Mouse (Mus musculus) intestine, embryonic 16.5 days (tissue): ENCODE data around the gene Opalin. TPM values are rescaled to one million over a fixed set of nuclear protein-coding genes. Genes with fewer than 3 reads are reported as not detected.

Experiments
- ATAC-seq: fragments of 200-750 bp; cut with Nextera tagmentation; 2 replicates; pipeline ENCODE4 v1.8.0; 2017; ENCODE audit warnings: moderate TSS enrichment, moderate library complexity
- H3K27ac ChIP-seq: fragments of 300-500 bp; sonication (generic); 2 replicates; pipeline ENCODE4 v1.5.1; 2014; ENCODE audit warnings: mild to moderate bottlenecking, low read length
- H3K27me3 ChIP-seq: fragments of 300-500 bp; sonication (generic); replicated peaks from 2 replicates; pipeline ENCODE4 v1.6.1; 2014; ENCODE audit warnings: low read length, control low read depth, mixed read lengths; ENCODE audit not compliant: control insufficient read depth, insufficient read depth
- H3K36me3 ChIP-seq: fragments of 300-500 bp; sonication (generic); 2 replicates; pipeline ENCODE4 v1.6.1; 2014; ENCODE audit warnings: low read length, control low read depth; ENCODE audit not compliant: control insufficient read depth, insufficient read depth
- H3K4me1 ChIP-seq: fragments of 300-500 bp; sonication (generic); 2 replicates; pipeline ENCODE4 v1.6.1; 2014; ENCODE audit warnings: low read length, control low read depth, mixed read lengths; ENCODE audit not compliant: control insufficient read depth, insufficient read depth
- H3K4me2 ChIP-seq: fragments of 300-500 bp; sonication (generic); 2 replicates; pipeline ENCODE4 v1.6.1; 2014; ENCODE audit warnings: low read depth, low read length, control low read depth
- H3K4me3 ChIP-seq: fragments of 300-500 bp; sonication (generic); 2 replicates; pipeline ENCODE4 v1.5.1; 2014; ENCODE audit warnings: mild to moderate bottlenecking, low read length
- H3K9ac ChIP-seq: fragments of 300-500 bp; sonication (generic); 2 replicates; pipeline ENCODE4 v1.6.1; 2014; ENCODE audit warnings: low read depth, low read length
- H3K9me3 ChIP-seq: fragments of 300-500 bp; sonication (generic); 2 replicates; pipeline ENCODE4 v1.6.1; 2016; ENCODE audit warnings: low read length, control low read depth; ENCODE audit not compliant: control insufficient read depth
- WGBS: fragments of 180-500 bp; shearing (Covaris S2); extraction: QIAGEN DNeasy Blood & Tissue Kit; methylation state at CpG from one replicate; pipeline ENCODE4 v1.1.7; 2014; 5-methylcytosine and 5-hydroxymethylcytosine counted together
- polyA plus RNA-seq: library from polyadenylated mRNA; unstranded; fragments of >200 nt; fragmentation: Nextera tagmentation; extraction: Ambion mirVana; gene quantifications from 2 replicates; pipeline ENCODE4 v1.2.1, GENCODE M21; 2015

Gene Opalin
- polyA plus RNA-seq, 1 experiment from 2014 or later: not detected

DNA sequence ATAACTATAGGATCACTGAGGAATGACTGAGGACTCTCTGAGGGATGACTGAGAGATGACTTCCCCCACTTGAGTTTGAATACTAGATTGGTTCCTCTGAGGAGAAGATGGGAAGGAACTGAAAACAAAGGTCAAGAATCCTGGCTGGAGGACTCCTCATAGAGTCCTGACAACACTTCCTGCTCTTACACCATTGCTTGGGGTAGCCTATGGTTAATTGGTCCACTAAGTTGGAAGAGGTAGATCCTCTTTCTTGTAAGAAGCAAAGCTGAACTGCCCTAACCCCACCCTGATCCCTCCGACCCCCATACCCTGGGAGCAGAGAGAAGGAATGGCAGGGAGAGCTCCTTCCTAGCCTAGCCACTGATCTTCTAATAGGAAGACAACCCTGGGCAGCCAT lies 25.2 kb downstream of the Opalin start:
- Histone ChIP-seq H3K4me1 (0 out of 2 replicates have a peak, but pooled peaks cover 10% of the 10 kb centered on the region), H3K9me3 (no peaks in the 10 kb centered on the region), H3K4me2 (no peak overlapping the region), H3K4me3 (no peak overlapping the region), H3K36me3 (no peaks in the 10 kb centered on the region), H3K27ac (no peak overlapping the region), H3K27me3 (no peaks in the 10 kb centered on the region), H3K9ac (no peak overlapping the region)
- 77% methylated on average over 1 of the region's 1 CpGs for WGBS
- ATAC-seq: no peak

DNA sequence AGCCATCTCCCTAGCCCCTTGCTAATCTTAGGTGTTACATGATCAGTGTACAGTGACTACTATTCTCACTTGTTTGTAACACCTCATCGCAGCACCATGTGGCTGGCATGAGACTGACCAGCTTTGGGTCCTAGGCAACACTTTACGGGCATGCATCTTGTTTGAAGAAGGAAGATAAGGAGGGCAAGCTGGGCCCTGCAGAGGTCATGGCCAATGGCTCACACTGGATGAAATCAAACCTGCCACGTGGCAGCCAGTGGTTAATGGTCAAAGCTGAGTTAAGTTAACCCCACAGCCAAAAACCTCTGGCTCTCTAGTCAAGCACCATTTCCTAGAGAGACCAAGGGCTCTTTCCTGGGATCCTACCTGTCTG lies 28.7 kb downstream of the Opalin start:
- Histone ChIP-seq H3K4me1 (0 out of 2 replicates have a peak, but pooled peaks cover 10% of the 10 kb centered on the region), H3K27ac (no peak overlapping the region), H3K9ac (no peak overlapping the region), H3K4me3 (no peak overlapping the region), H3K9me3 (no peaks in the 10 kb centered on the region), H3K4me2 (no peak overlapping the region), H3K36me3 (no peaks in the 10 kb centered on the region), H3K27me3 (no peaks in the 10 kb centered on the region)
- ATAC-seq: no peak
- WGBS: 53% methylated on average over 3 of the region's 3 CpGs

DNA sequence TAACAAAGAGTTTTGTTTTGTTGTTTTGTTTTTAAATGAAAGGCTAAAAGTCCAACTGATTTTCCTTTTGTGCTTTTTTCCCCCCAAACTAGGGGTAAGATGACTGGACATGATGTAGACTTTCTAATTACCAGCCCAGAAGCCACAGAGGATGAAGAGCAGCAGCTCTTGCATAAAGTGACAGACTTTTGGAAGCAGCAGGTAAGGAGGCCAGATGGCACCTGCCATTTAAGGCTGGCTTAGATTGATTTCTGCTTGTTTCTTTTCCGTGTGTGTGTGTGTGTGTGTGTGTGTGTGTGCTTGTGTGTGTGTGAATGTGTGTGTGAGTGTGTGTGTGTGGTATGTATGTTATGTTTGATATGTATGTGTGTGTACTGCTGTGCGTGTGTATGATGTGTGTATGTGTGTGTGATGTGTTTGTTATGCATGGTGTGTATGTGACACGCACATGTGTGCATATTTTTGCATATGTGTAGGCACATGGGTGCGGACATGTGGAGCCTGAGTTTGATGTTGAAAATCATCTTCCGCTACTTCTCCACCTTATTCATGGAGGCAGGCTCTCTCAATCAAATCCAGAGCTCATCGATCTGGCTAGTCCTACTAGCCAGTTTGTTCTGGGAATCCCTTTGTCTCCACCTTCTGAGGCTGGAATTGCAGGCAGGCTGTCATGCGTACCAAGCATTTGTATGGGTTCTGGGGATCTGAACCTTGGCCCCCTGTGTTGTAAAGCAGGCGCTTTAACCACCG lies 29.3 kb downstream of the Opalin start:
- WGBS: 75% methylated on average over 9 of the region's 9 CpGs
- H3K4me2 ChIP-seq: no peak overlapping the region
- ATAC-seq: no peak
- H3K9me3 ChIP-seq: no peaks in the 10 kb centered on the region
- H3K36me3 ChIP-seq: no peaks in the 10 kb centered on the region
- H3K4me1 ChIP-seq: 0 out of 2 replicates have a peak, but pooled peaks cover 8% of the 10 kb centered on the region
- no peaks in the 10 kb centered on the region for H3K27me3 ChIP-seq
- H3K9ac ChIP-seq: no peak overlapping the region
- no peak overlapping the region for H3K4me3 ChIP-seq
- H3K27ac ChIP-seq: no peak overlapping the region

DNA sequence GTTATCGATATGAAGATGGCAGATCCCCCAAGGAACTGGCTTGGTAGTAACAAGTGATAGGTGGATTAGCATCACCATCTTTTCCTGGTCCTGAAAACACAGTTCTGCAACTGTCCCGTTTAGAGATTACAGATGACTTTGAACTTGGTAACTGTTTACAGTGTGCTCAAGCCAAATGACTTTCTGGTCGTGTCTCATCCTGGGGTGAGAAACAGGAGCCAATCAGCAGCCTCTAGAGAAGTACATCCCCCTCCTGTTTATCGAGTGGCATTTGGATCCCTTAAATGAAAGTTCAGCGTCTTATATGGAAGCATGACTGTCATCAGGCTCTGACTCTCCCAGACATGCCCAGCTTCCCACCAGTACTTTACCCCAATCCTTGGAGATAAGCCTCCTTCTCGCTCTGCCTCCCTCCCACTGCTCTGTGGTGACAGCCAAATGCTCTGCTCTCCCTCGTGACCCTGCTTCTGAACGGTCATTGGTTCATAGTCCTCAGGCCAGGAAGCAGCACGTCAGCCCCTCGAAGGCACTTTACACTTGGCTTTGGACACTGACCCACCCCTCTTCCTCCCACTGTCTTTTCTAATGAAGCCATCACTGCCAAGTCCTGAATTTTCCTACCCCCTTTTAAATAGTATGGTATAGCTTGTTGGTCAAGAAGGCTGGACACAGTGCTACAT lies 31.7 kb downstream of the Opalin start:
- Histone ChIP-seq H3K4me1 (no peaks in the 10 kb centered on the region), H3K9ac (no peak overlapping the region), H3K27ac (no peak overlapping the region), H3K4me2 (no peak overlapping the region), H3K36me3 (no peaks in the 10 kb centered on the region), H3K9me3 (no peaks in the 10 kb centered on the region; the same call in 1 of the 2 replicates), H3K4me3 (no peak overlapping the region), H3K27me3 (no peaks in the 10 kb centered on the region)
- no peak for ATAC-seq
- 36% methylated on average over 10 of the region's 10 CpGs for WGBS

DNA sequence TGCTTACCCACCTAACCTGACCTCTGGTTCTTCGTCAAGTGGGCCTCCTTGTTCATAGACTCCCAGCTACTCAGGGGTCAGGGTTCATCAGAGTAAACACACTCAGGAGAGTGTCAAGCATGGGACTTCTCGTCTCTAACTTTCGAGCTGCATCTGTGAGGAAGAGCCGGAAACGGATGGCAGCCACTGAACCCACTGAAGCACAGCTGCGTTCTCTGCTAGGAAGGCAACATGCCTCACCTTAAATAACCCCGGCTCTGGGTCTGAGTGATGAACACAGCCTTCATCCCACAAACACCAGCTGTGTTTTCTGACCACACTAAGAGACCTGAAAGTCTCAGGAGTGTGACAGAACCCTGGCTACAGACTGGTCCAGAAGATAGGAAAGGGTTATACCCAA lies 37.8 kb downstream of the Opalin start:
- ATAC-seq: no peak
- Histone ChIP-seq H3K36me3 (no peaks in the 10 kb centered on the region), H3K4me1 (no peaks in the 10 kb centered on the region), H3K27ac (no peak overlapping the region), H3K9me3 (no peaks in the 10 kb centered on the region; the same call in 1 of the 2 replicates), H3K27me3 (no peaks in the 10 kb centered on the region), H3K4me2 (no peak overlapping the region), H3K9ac (no peak overlapping the region), H3K4me3 (no peak overlapping the region)
- WGBS: 63% methylated on average over 7 of the region's 7 CpGs

DNA sequence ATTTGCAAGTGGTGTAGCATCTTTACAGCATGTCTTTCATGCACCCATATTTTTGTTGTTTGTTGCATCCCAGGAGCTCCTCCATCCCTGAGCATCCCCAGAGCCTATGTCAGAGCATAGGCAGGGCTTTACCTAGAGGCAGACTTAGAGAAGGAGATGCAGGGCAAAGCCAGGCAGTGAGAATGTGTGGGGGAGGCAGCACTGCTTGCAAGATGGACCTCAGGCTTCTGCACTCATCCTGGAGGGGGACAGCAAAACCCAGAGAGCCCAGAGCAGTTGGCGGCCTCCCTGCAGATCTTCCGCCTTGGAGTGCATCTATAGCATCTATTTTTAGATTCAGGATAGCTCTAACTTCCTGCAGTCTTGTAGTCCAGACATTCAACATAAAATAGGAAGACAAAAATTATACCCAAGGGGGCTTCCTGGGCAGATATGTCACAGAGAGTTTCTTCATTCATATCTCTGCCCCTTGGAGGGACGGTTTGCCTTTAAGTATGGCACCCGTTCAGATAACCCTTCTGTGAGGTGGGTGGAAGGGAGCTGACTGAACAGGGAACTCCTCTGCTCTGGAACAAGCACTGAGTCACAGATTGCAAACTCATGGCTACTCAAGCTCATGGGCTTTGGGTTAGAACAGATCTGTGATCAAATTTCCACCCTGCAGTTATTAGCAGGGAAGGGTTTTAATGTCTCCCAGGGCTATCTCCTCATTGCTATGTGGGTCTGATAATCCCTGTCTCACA lies 40.9 kb downstream of the Opalin start:
- Histone ChIP-seq H3K9me3 (no peaks in the 10 kb centered on the region), H3K9ac (no peak overlapping the region), H3K4me2 (no peak overlapping the region), H3K4me1 (no peaks in the 10 kb centered on the region), H3K4me3 (no peak overlapping the region), H3K27me3 (no peaks in the 10 kb centered on the region), H3K27ac (no peak overlapping the region), H3K36me3 (no peaks in the 10 kb centered on the region)
- 67% methylated on average over 4 of the region's 4 CpGs for WGBS
- ATAC-seq: no peak

DNA sequence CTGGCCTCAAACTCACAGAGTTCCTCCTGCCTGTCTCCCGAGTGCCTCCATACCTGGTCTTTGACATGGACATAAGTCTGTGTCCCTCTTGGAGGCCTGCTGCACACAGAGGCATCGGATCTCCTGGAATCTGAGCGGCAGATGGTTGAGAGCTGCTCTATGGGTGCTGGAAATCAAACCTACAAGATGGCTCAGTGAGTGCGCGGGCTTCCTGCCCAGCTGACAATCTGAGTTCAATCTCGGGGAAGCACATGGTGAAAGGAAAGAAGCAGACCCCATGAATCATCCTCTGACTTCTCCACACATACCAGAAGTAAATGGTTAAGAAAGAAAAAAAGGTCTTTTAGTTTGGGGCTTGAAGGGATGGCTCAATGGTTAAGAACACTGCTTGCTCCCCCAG lies 45.0 kb downstream of the Opalin start:
- 77% methylated on average over 6 of the region's 6 CpGs for WGBS
- no peaks in the 10 kb centered on the region for H3K9me3 ChIP-seq
- no peak overlapping the region for H3K4me3 ChIP-seq

DNA sequence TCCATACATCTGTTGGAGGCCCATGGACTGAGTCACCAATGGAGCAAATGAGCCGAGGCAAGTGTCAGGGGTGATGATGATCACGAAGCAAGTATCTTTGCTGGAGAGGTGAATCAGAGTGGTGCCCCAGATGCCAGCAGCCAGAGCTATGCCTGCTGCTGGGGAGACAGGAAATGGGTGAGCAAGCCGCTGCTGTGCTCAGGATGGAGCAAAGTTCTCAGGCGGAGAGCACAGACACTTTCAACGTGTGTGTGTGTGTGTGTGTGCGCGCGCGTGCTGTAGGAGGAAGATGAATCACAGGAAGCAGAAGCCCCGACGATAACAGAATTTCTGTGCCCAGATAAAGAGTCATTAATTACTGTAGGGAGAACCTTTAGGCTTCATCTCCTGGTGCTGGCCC lies 45.9 kb downstream of the Opalin start:
- Histone ChIP-seq H3K9ac (no peak overlapping the region), H3K4me1 (no peaks in the 10 kb centered on the region), H3K4me3 (no peak overlapping the region), H3K4me2 (no peak overlapping the region), H3K9me3 (no peaks in the 10 kb centered on the region), H3K27ac (no peak overlapping the region), H3K36me3 (no peaks in the 10 kb centered on the region), H3K27me3 (no peaks in the 10 kb centered on the region)
- WGBS: 62% methylated on average over 11 of the region's 11 CpGs
- no peak for ATAC-seq

More for the DNA sequence above, 45.0 kb downstream of the Opalin start:
- no peaks in the 10 kb centered on the region for H3K36me3 ChIP-seq
- ATAC-seq: no peak
- H3K4me1 ChIP-seq: no peaks in the 10 kb centered on the region
- H3K27me3 ChIP-seq: no peaks in the 10 kb centered on the region
- H3K4me2 ChIP-seq: no peak overlapping the region
- no peak overlapping the region for H3K27ac ChIP-seq
- no peak overlapping the region for H3K9ac ChIP-seq

DNA sequence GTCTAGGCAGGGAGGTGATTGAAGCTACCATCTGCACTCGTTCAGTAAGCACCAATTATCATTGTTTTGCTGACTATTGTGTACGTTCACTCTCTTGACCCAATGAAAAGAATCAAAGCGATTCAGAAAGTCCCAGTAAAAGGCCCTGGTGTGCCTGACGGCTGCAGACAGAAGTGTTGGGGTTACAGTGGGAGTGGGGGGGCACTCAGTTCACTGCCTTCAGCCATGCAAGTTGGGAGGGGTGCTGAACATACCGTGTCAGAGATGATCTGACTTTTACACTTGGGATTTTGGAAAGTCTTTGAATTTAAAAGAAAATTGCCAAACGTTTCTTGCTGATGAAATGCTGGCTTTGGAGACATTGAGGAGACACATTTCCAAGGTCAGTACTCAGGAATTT lies 46.8 kb downstream of the Opalin start:
- H3K27me3 ChIP-seq: no peaks in the 10 kb centered on the region
- no peak overlapping the region for H3K4me2 ChIP-seq
- no peak overlapping the region for H3K9ac ChIP-seq
- no peak overlapping the region for H3K4me3 ChIP-seq
- no peaks in the 10 kb centered on the region for H3K4me1 ChIP-seq
- WGBS: 77% methylated on average over 6 of the region's 6 CpGs
- H3K36me3 ChIP-seq: no peaks in the 10 kb centered on the region
- no peaks in the 10 kb centered on the region for H3K9me3 ChIP-seq
- no peak overlapping the region for H3K27ac ChIP-seq
- no peak for ATAC-seq
